ENCODE assay signal across 8 mouse cellular contexts in genomic region chr6:125230571-125230970, GRCm38 (mm10). TPM values are rescaled to one million over a fixed set of nuclear protein-coding genes. Genes with fewer than 3 reads are reported as not detected.
DNase-seq lines count a peak whose midpoint lies in the region; ATAC-seq and TF ChIP-seq lines count a peak whose summit lies in the region.

No protein-coding gene starts in this region.

- no peak overlapping the region; the same call in 1 of the 2 replicates for H3K4me3 ChIP-seq in heart, adult 2 months
- H3K4me3 ChIP-seq in CH12.LX (replicated peaks in 1 of 3; ENCODE audit: low read depth in 2 of 3, low read length in 2 of 3, poor library complexity in 1 of 3), result peak overlapping the region; percentile 50 to 94 (median 61)
- no peak overlapping the region for H3K4me3 ChIP-seq in hindbrain, embryonic 13.5 days
- no peak overlapping the region for H3K4me3 ChIP-seq in midbrain, embryonic 16.5 days (ENCODE audit: low read depth, low read length)

- H3K4me1 ChIP-seq in heart, adult 2 months (ENCODE audit: control insufficient read depth, insufficient read depth, low read length), result peaks cover 11% of the 10 kb centered on the region
- peaks cover 8 to 36% of the 10 kb centered on the region in 2 experiments for H3K4me1 ChIP-seq in CH12.LX (ENCODE audit: control insufficient read depth in 1 of 2, insufficient read depth in 2 of 2)
- H3K4me1 ChIP-seq in hindbrain, embryonic 13.5 days (replicated peaks), result peaks cover 19% of the 10 kb centered on the region
- H3K4me1 ChIP-seq in midbrain, embryonic 16.5 days (ENCODE audit: control insufficient read depth, insufficient read depth, low read length), result peaks cover 20% of the 10 kb centered on the region

- dilution Hi-C loops in CH12.LX (cut with MboI; ENCODE audit: extremely low pct_ligation_motif_present, extremely low pct_unique_long_range_greater_than_20kb, low sequenced_read_pairs), result no loop called here

- H3K9ac ChIP-seq in heart, adult 2 months (ENCODE audit: low read depth, low read length), result peak overlapping the region; percentile 31; the same call in 1 of the 2 replicates
- H3K9ac ChIP-seq in CH12.LX (ENCODE audit: insufficient read depth, low read depth), result peak overlapping the region; percentile 98
- H3K9ac ChIP-seq in hindbrain, embryonic 13.5 days, result peak overlapping the region; percentile 75; the same call in 1 of the 2 replicates
- H3K9ac ChIP-seq in midbrain, embryonic 16.5 days (ENCODE audit: low read depth, low read length), result peak overlapping the region; percentile 48; the same call in 1 of the 2 replicates

- ATAC-seq in hindbrain, embryonic 13.5 days (ENCODE audit: low FRiP score), result 0 out of 2 replicates have a peak, but pooled peaks have one; percentile 3
- ATAC-seq in midbrain, embryonic 16.5 days, result peak; percentile 33

- no peak for TF ChIP-seq EP300 in heart, adult 2 months (IDR thresholded peaks at IDR 0.05; ENCODE audit: insufficient read depth, low read depth, low read length)
- TF ChIP-seq EP300 in CH12.LX (IDR thresholded peaks at IDR 0.05; ENCODE audit: low read length), result no peak

- in situ Hi-C loops in CH12.LX (cut with MboI; ENCODE audit: low pct_ligation_motif_present, low pct_unique_long_range_greater_than_20kb, low sequenced_read_pairs), result no loop called here

- no peak for DNase-seq in heart, adult 2 months
- no peak for DNase-seq in heart, postnatal 25 days (ENCODE audit: low spot score)
- DNase-seq in CH12.LX (ENCODE audit: extremely low read depth), result no peak
- no peak for DNase-seq in adrenal gland, adult 18-20 months (ENCODE audit: low spot score in 2 of 2)
- no peak for DNase-seq in urinary bladder, adult 18-20 months (ENCODE audit: low spot score in 2 of 2)
- no peak for DNase-seq in layer of hippocampus, postnatal 36 days

- H3K9me3 ChIP-seq in CH12.LX (replicated peaks; ENCODE audit: low read length), result no peaks in the 10 kb centered on the region
- no peaks in the 10 kb centered on the region for H3K9me3 ChIP-seq in hindbrain, embryonic 13.5 days
- no peaks in the 10 kb centered on the region for H3K9me3 ChIP-seq in midbrain, embryonic 16.5 days (replicated peaks; ENCODE audit: control insufficient read depth, low read length, poor library complexity, severe bottlenecking)

- H3K79me2 ChIP-seq in heart, adult 2 months (replicated peaks; ENCODE audit: control insufficient read depth, insufficient read depth, low read length), result no peaks in the 10 kb centered on the region
- H3K79me2 ChIP-seq in CH12.LX (replicated peaks; ENCODE audit: control insufficient read depth, extremely low read depth, insufficient read depth, poor library complexity, severe bottlenecking), result no peaks in the 10 kb centered on the region

- peak overlapping the region; percentile 91; the same call in 1 of the 2 replicates for H3K4me2 ChIP-seq in CH12.LX (ENCODE audit: insufficient read depth, low read depth, poor library complexity, severe bottlenecking)
- H3K4me2 ChIP-seq in hindbrain, embryonic 13.5 days, result peak overlapping the region; percentile 87
- H3K4me2 ChIP-seq in midbrain, embryonic 16.5 days (ENCODE audit: low read length), result peak overlapping the region; percentile 89

- no peaks in the 10 kb centered on the region for H3K27me3 ChIP-seq in heart, adult 2 months (ENCODE audit: control insufficient read depth, insufficient read depth, low read length)
- H3K27me3 ChIP-seq in CH12.LX (replicated peaks), result no peaks in the 10 kb centered on the region
- no peaks in the 10 kb centered on the region for H3K27me3 ChIP-seq in hindbrain, embryonic 13.5 days
- no peaks in the 10 kb centered on the region for H3K27me3 ChIP-seq in midbrain, embryonic 16.5 days (ENCODE audit: control insufficient read depth, insufficient read depth, low read depth, low read length)

- no peaks in the 10 kb centered on the region; the same call in 1 of the 2 replicates for H3K36me3 ChIP-seq in heart, adult 2 months (ENCODE audit: control insufficient read depth, insufficient read depth, low read length)
- H3K36me3 ChIP-seq in CH12.LX (replicated peaks in 1 of 2; ENCODE audit: control insufficient read depth in 1 of 2, insufficient read depth in 1 of 2, low read length in 1 of 2), result peaks cover 30 to 61% of the 10 kb centered on the region in 2 experiments
- H3K36me3 ChIP-seq in hindbrain, embryonic 13.5 days, result no peaks in the 10 kb centered on the region
- H3K36me3 ChIP-seq in midbrain, embryonic 16.5 days (ENCODE audit: control insufficient read depth, insufficient read depth, low read length), result no peaks in the 10 kb centered on the region

- TF ChIP-seq POLR2A in heart, adult 2 months (IDR thresholded peaks at IDR 0.05; ENCODE audit: insufficient read depth, low read depth, low read length), result no peak
- TF ChIP-seq POLR2A in CH12.LX (IDR thresholded peaks at IDR 0.05; ENCODE audit: low read depth, low read length), result no peak

- intact Hi-C loops in heart, adult 2 months (cut with DNase I), result no loop called here
- intact Hi-C loops in heart, postnatal 25 days (cut with DNase I), result no loop called here

- no peak for TF ChIP-seq RAD21 in CH12.LX (IDR thresholded peaks at IDR 0.05; ENCODE audit: low read depth, low read length)

- WGBS in heart, adult 2 months, result 64% methylated on average over 9 of the region's 9 CpGs
- 70% methylated on average over 9 of the region's 9 CpGs for WGBS in hindbrain, embryonic 13.5 days
- 66% methylated on average over 9 of the region's 9 CpGs for WGBS in midbrain, embryonic 16.5 days

- no peak overlapping the region; the same call in 1 of the 2 replicates for H3K27ac ChIP-seq in heart, adult 2 months
- peak overlapping the region; percentile 29; the same call in 1 of the 2 replicates for H3K27ac ChIP-seq in CH12.LX (ENCODE audit: insufficient read depth, low read depth)
- peak overlapping the region; percentile 60 for H3K27ac ChIP-seq in hindbrain, embryonic 13.5 days
- H3K27ac ChIP-seq in midbrain, embryonic 16.5 days (ENCODE audit: low read length), result peak overlapping the region; percentile 64

- no peak for TF ChIP-seq CTCF in heart, adult 2 months (IDR thresholded peaks at IDR 0.05)
- TF ChIP-seq CTCF in CH12.LX (conservative IDR thresholded peaks at IDR 0.05 in 1 of 2, IDR thresholded peaks at IDR 0.05 in 1 of 2; ENCODE audit: low read depth in 2 of 2, low read length in 2 of 2), result no peak

TF ChIP-seq in CH12.LX, 34 proteins besides CTCF, POLR2A, EP300 and RAD21 (continues in another document):
- TF ChIP-seq MAZ (IDR thresholded peaks at IDR 0.05; ENCODE audit: low read depth, low read length), result no peak

RNA-seq across cellular contexts. Expression of gene Tapbpl, which starts 1.1 kb away (rescaled TPM):
- total RNA-seq in heart, adult 2 months (2021), result 1 to 10 TPM; 4.1 to 6.6 TPM
- 7.4 and 7.6 TPM in 2 replicates for polyA plus RNA-seq in heart, adult 2 months (2012; rRNA removed)
- total RNA-seq in heart, postnatal 25 days (2021), result 1 to 10 TPM; 4.1 to 5.0 TPM
- 16.9 and 17.7 TPM in 2 replicates for total RNA-seq in CH12.LX (2012; rRNA removed)
- 13.7 and 16.7 TPM in 2 replicates for total RNA-seq in CH12.LX (2014; rRNA removed)
- polyA plus RNA-seq in CH12.LX (2012; ENCODE audit: insufficient read length, low read depth), result 19.4 and 20.9 TPM in 2 replicates
- polyA plus RNA-seq in hindbrain, embryonic 13.5 days (2015; fragmentation: Nextera tagmentation; extraction: Ambion mirVana), result 4.3 and 5.0 TPM in 2 replicates
- 7.4 and 8.3 TPM in 2 replicates for polyA plus RNA-seq in midbrain, embryonic 16.5 days (2015; fragmentation: Nextera tagmentation; extraction: Ambion mirVana)
- 10 to 100 TPM; 10.9 to 19.5 TPM for total RNA-seq in adrenal gland, adult 18-20 months (2021)
- total RNA-seq in layer of hippocampus, postnatal 36 days (2021), result 1 to 10 TPM; 3.3 TPM

RNA-seq across cellular contexts. Expression of gene Cd27, which starts 6.2 kb away (rescaled TPM):
- total RNA-seq in heart, adult 2 months (2021), result under 1 TPM; 0.41 to 0.42 TPM
- 0.67 and 2.2 TPM in 2 replicates for polyA plus RNA-seq in heart, adult 2 months (2012; rRNA removed)
- total RNA-seq in heart, postnatal 25 days (2021), result under 1 TPM; 0.16 to 0.36 TPM
- total RNA-seq in CH12.LX (2012; rRNA removed) (not detected in 2 replicates), CH12.LX (2014; rRNA removed) (not detected in 2 replicates)
- 0.54 TPM in 1 of 2 replicates, not detected in the other for polyA plus RNA-seq in CH12.LX (2012; ENCODE audit: insufficient read length, low read depth)
- 1.5 and 2.2 TPM in 2 replicates for polyA plus RNA-seq in hindbrain, embryonic 13.5 days (2015; fragmentation: Nextera tagmentation; extraction: Ambion mirVana)
- polyA plus RNA-seq in midbrain, embryonic 16.5 days (2015; fragmentation: Nextera tagmentation; extraction: Ambion mirVana), result 1.1 and 2.0 TPM in 2 replicates
- total RNA-seq in adrenal gland, adult 18-20 months (2021), result under 1 TPM; 0.38 to 0.46 TPM
- total RNA-seq in layer of hippocampus, postnatal 36 days (2021), result not detected

RNA-seq across cellular contexts. Expression of gene Vamp1, which starts 15.2 kb away (rescaled TPM):
- total RNA-seq in heart, adult 2 months (2021), result 1 to 10 TPM; 4.9 to 5.3 TPM
- polyA plus RNA-seq in heart, adult 2 months (2012; rRNA removed), result 14.1 and 20.4 TPM in 2 replicates
- total RNA-seq in heart, postnatal 25 days (2021), result 1 to 10 TPM; 6.2 to 6.3 TPM
- total RNA-seq in CH12.LX (2012; rRNA removed) (2.3 and 3.1 TPM in 2 replicates), CH12.LX (2014; rRNA removed) (1.9 and 2.4 TPM in 2 replicates)
- polyA plus RNA-seq in CH12.LX (2012; ENCODE audit: insufficient read length, low read depth), result 3.7 and 4.6 TPM in 2 replicates
- 11.3 and 12.9 TPM in 2 replicates for polyA plus RNA-seq in hindbrain, embryonic 13.5 days (2015; fragmentation: Nextera tagmentation; extraction: Ambion mirVana)
- 14.2 and 21.2 TPM in 2 replicates for polyA plus RNA-seq in midbrain, embryonic 16.5 days (2015; fragmentation: Nextera tagmentation; extraction: Ambion mirVana)
- total RNA-seq in adrenal gland, adult 18-20 months (2021), result 10 to 100 TPM; 33.5 to 39.1 TPM
- 10 to 100 TPM; 75.3 to 80.4 TPM for total RNA-seq in layer of hippocampus, postnatal 36 days (2021)

RNA-seq across cellular contexts. Expression of gene Mrpl51, which starts 39.0 kb away (rescaled TPM):
- total RNA-seq in heart, adult 2 months (2021), result 100 to 1,000 TPM; 303 to 343 TPM
- polyA plus RNA-seq in heart, adult 2 months (2012; rRNA removed), result 166 and 170 TPM in 2 replicates
- total RNA-seq in heart, postnatal 25 days (2021), result 100 to 1,000 TPM; 308 to 324 TPM
- 120 and 153 TPM in 2 replicates for total RNA-seq in CH12.LX (2012; rRNA removed)
- 152 and 184 TPM in 2 replicates for total RNA-seq in CH12.LX (2014; rRNA removed)
- 161 and 171 TPM in 2 replicates for polyA plus RNA-seq in CH12.LX (2012; ENCODE audit: insufficient read length, low read depth)
- 158 and 164 TPM in 2 replicates for polyA plus RNA-seq in hindbrain, embryonic 13.5 days (2015; fragmentation: Nextera tagmentation; extraction: Ambion mirVana)
- polyA plus RNA-seq in midbrain, embryonic 16.5 days (2015; fragmentation: Nextera tagmentation; extraction: Ambion mirVana), result 132 TPM in 2 replicates
- 100 to 1,000 TPM; 161 to 206 TPM for total RNA-seq in adrenal gland, adult 18-20 months (2021)
- 10 to 100 TPM; 70.7 to 72.3 TPM for total RNA-seq in layer of hippocampus, postnatal 36 days (2021)

RNA-seq across cellular contexts. Expression of gene Ncapd2, which starts 39.1 kb away (rescaled TPM):
- total RNA-seq in heart, adult 2 months (2021), result 10 to 100 TPM; 17.6 TPM
- 34.0 and 40.2 TPM in 2 replicates for polyA plus RNA-seq in heart, adult 2 months (2012; rRNA removed)
- 10 to 100 TPM; 21.9 to 26.8 TPM for total RNA-seq in heart, postnatal 25 days (2021)
- total RNA-seq in CH12.LX (2012; rRNA removed) (140 and 147 TPM in 2 replicates), CH12.LX (2014; rRNA removed) (78.3 and 79.6 TPM in 2 replicates)
- polyA plus RNA-seq in CH12.LX (2012; ENCODE audit: insufficient read length, low read depth), result 263 and 301 TPM in 2 replicates
- polyA plus RNA-seq in hindbrain, embryonic 13.5 days (2015; fragmentation: Nextera tagmentation; extraction: Ambion mirVana), result 56.7 and 62.9 TPM in 2 replicates
- 39.4 and 41.2 TPM in 2 replicates for polyA plus RNA-seq in midbrain, embryonic 16.5 days (2015; fragmentation: Nextera tagmentation; extraction: Ambion mirVana)
- 10 to 100 TPM; 15.3 to 17.1 TPM for total RNA-seq in adrenal gland, adult 18-20 months (2021)
- total RNA-seq in layer of hippocampus, postnatal 36 days (2021), result 10 to 100 TPM; 22.8 to 26.5 TPM

Comparison
In these comparisons a context has a peak if more than half of its experiments do, and no peak if none do; other contexts are left out.
1. H3K4me3 ChIP-seq: peak in CH12.LX (3 of 3); none in heart, adult 2 months (single experiment), hindbrain, embryonic 13.5 days (single experiment) and midbrain, embryonic 16.5 days (single experiment).
2. H3K9ac ChIP-seq: peak in every context shown above with its lines; median percentile 98 in CH12.LX; 75 in hindbrain, embryonic 13.5 days; 48 in midbrain, embryonic 16.5 days; 31 in heart, adult 2 months.
3. RNA of gene Vamp1, which starts 15.2 kb away (total RNA-seq): 75.3 to 80.4 TPM in layer of hippocampus, postnatal 36 days and 33.5 to 39.1 TPM in adrenal gland, adult 18-20 months; 6.2 to 6.3 TPM in heart, postnatal 25 days, 4.9 to 5.3 TPM in heart, adult 2 months and 1.9 to 3.1 TPM in CH12.LX; every median in the first group is over 4 times any median in the second.
4. Peak in every context shown above with its lines, with median percentiles within 50 percentile points of each other: H3K4me2 ChIP-seq.